Mouse (Mus musculus) c-Kit-positive CD71-negative TER-119-negative erythroid progenitor cells, embryonic 14.5 days (primary cell): ENCODE results near the gene Acvrl1.
"Not testable (repeated sequence)": the region's sequence is repeated elsewhere in the genome, so short reads cannot be mapped to it uniquely, and the experiment has no call there.

Source experiments
- DNase-seq: peaks from one replicate; pipeline ENCODE4 v3.0.0-alpha.2; 2013; ENCODE audit warnings: low read depth

Gene Acvrl1

GRCm38 (mm10) chr15:101107906-101108671 lies 20.2 kb upstream of the Acvrl1 start:
- DNase-seq, result no peak

- no peak for DNase-seq
Observed at GRCm38 (mm10) chr15:101113176-101113575, 15.1 kb upstream of the Acvrl1 start.

- DNase-seq, result not testable (repeated sequence)
Observed at GRCm38 (mm10) chr15:101113778-101114177, 14.5 kb upstream of the Acvrl1 start.

GRCm38 (mm10) chr15:101115511-101116110 lies 12.7 kb upstream of the Acvrl1 start, which contains the start of gene Ankrd33:
Ankrd33 (plus strand) TSS chr15:101115755.
- DNase-seq, result no peak

GRCm38 (mm10) chr15:101118399-101119125 lies 9.8 kb upstream of the Acvrl1 start:
- no peak for DNase-seq

GRCm38 (mm10) chr15:101121411-101122289 lies 6.7 kb upstream of the Acvrl1 start:
- no peak for DNase-seq

- DNase-seq, result no peak
Observed at GRCm38 (mm10) chr15:101122290-101122589, 6.1 kb upstream of the Acvrl1 start.

- DNase-seq, result no peak
Observed at GRCm38 (mm10) chr15:101123202-101123601, 5.1 kb upstream of the Acvrl1 start.

- no peak for DNase-seq
Observed at GRCm38 (mm10) chr15:101125561-101125960, 2.8 kb upstream of the Acvrl1 start.

GRCm38 (mm10) chr15:101126876-101127544 lies 1.3 kb upstream of the Acvrl1 start:
- no peak for DNase-seq

GRCm38 (mm10) chr15:101129412-101129811 lies 1.1 kb downstream of the Acvrl1 start:
- no peak for DNase-seq

- no peak for DNase-seq
Observed at GRCm38 (mm10) chr15:101131498-101131897, 3.2 kb downstream of the Acvrl1 start.

GRCm38 (mm10) chr15:101132041-101132440 lies 3.7 kb downstream of the Acvrl1 start:
- no peak for DNase-seq

- DNase-seq, result no peak
Observed at GRCm38 (mm10) chr15:101132761-101133160, 4.4 kb downstream of the Acvrl1 start.

GRCm38 (mm10) chr15:101133993-101134704 lies 5.8 kb downstream of the Acvrl1 start:
- no peak for DNase-seq

GRCm38 (mm10) chr15:101135405-101135804 lies 7.1 kb downstream of the Acvrl1 start:
- no peak for DNase-seq

GRCm38 (mm10) chr15:101137455-101137854 lies 9.1 kb downstream of the Acvrl1 start:
- DNase-seq, result no peak

GRCm38 (mm10) chr15:101138675-101139074 lies 10.4 kb downstream of the Acvrl1 start:
- DNase-seq, result no peak

- no peak for DNase-seq
Observed at GRCm38 (mm10) chr15:101139885-101140284, 11.6 kb downstream of the Acvrl1 start.

- no peak for DNase-seq
Observed at GRCm38 (mm10) chr15:101140587-101140986, 12.3 kb downstream of the Acvrl1 start.

- no peak for DNase-seq
Observed at GRCm38 (mm10) chr15:101141061-101141541, 12.8 kb downstream of the Acvrl1 start.
